9 mouse cellular contexts compared by ENCODE assay signal in the genomic region with DNA sequence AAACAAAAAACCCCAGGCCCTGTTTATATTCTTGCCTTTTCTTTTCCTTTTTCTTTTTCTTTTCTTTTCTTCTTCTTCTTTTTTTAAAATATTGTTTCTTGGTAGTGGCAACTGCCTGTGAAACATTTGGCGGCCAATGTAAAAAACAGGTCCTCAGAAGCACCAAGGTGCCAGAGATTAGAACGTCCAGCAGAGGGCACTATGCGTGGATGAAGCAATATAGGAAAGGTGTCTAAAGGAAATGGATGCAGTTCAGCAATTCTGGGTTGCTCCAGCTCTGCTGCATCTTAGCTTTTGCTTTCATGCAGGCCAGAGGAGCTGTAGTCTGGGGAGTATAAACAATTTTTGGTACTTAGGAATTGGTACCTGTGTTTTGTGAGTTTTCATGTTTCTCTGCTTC. TPM values are rescaled to one million over a fixed set of nuclear protein-coding genes. Genes with fewer than 3 reads are reported as not detected.
DNase-seq lines count a peak whose midpoint lies in the region; ATAC-seq and TF ChIP-seq lines count a peak whose summit lies in the region.
"Had no signal": no experiment of that assay in that cellular context is flagged by ENCODE, and none has a peak within 500 bp of the region (broad histone marks: within the 10 kb centered on the region; RNA-seq: fewer than 3 reads in every experiment).

No protein-coding gene starts in this region.

- peak; percentile 33; the same call in 1 of the 2 replicates for TF ChIP-seq CTCF in cerebellum, adult 2 months (IDR thresholded peaks at IDR 0.05; ENCODE audit: borderline replicate concordance, insufficient read depth, low read depth, low read length)

- no peaks in the 10 kb centered on the region for H3K9me3 ChIP-seq in neural tube, embryonic 15.5 days (replicated peaks)

- ATAC-seq in cerebellum, adult (ENCODE audit: insufficient number of reproducible peaks, low FRiP score, low TSS enrichment): no peak
- ATAC-seq in neural tube, embryonic 15.5 days (ENCODE audit: low FRiP score): no peak

- H3K27me3 ChIP-seq in cerebellum, adult 2 months (ENCODE audit: control insufficient read depth, insufficient read depth, low read length): no peaks in the 10 kb centered on the region
- H3K27me3 ChIP-seq in neural tube, embryonic 15.5 days (replicated peaks): no peaks in the 10 kb centered on the region
- no peaks in the 10 kb centered on the region for H3K27me3 ChIP-seq in splenic B cell, adult 2 months (ENCODE audit: control insufficient read depth, insufficient read depth, low read length, poor library complexity, severe bottlenecking)

- H3K27ac ChIP-seq in cerebellum, adult 2 months (ENCODE audit: insufficient read depth, low read length): no peak overlapping the region
- H3K27ac ChIP-seq in neural tube, embryonic 15.5 days (replicated peaks): no peak overlapping the region

- H3K4me1 ChIP-seq in cerebellum, adult 2 months (ENCODE audit: control insufficient read depth, insufficient read depth, low read length): no peaks in the 10 kb centered on the region
- no peaks in the 10 kb centered on the region for H3K4me1 ChIP-seq in neural tube, embryonic 15.5 days

- DNase-seq in cerebellum, adult 2 months: peak; percentile 30 to 37
- peak; percentile 19 for DNase-seq in neural tube, embryonic 10.5 days (ENCODE audit: extremely low spot score, low spot score)
- peak; percentile 73 to 76 for DNase-seq in cerebellum, postnatal 10 days
- DNase-seq in induced T-regulatory cell, adult 2 months (ENCODE audit: low read depth): peak; percentile 69
- DNase-seq in lung, postnatal 10 days: peak; percentile 34
- DNase-seq in splenic B cell, adult 2 months (ENCODE audit: low read depth, low spot score): peak; percentile 69

- no peak overlapping the region for H3K9ac ChIP-seq in neural tube, embryonic 15.5 days (replicated peaks)

- H3K4me3 ChIP-seq in cerebellum, adult 2 months (replicated peaks; ENCODE audit: insufficient read depth, low read depth, low read length): no peak overlapping the region
- H3K4me3 ChIP-seq in neural tube, embryonic 15.5 days (replicated peaks): no peak overlapping the region

- H3K4me2 ChIP-seq in neural tube, embryonic 15.5 days: no peak overlapping the region

- no peak for TF ChIP-seq POLR2A in cerebellum, adult 2 months (IDR thresholded peaks at IDR 0.05; ENCODE audit: borderline replicate concordance, insufficient read depth, low read length)

- no peaks in the 10 kb centered on the region for H3K36me3 ChIP-seq in neural tube, embryonic 15.5 days
- H3K36me3 ChIP-seq in splenic B cell, adult 2 months (ENCODE audit: control insufficient read depth, insufficient read depth, low read length, poor library complexity, severe bottlenecking): no peaks in the 10 kb centered on the region

- 13% methylated on average over 3 of the region's 3 CpGs for WGBS in cerebellum, adult 2 months
- 21% methylated on average over 3 of the region's 3 CpGs for WGBS in neural tube, embryonic 15.5 days

RNA-seq across cellular contexts. Expression of a gene that starts 9.2 kb away (rescaled TPM):
- polyA plus RNA-seq in cerebellum, adult 2 months (2012; rRNA removed): 0.03 TPM in 1 of 2 replicates, not detected in the other
- polyA plus RNA-seq in neural tube, embryonic 15.5 days (2015; fragmentation: Nextera tagmentation; extraction: Ambion mirVana): 0.09 TPM in 1 of 2 replicates, not detected in the other
- polyA plus RNA-seq: heart, embryonic 14.5 days had no signal

RNA-seq across cellular contexts. Expression of a gene that starts 11.4 kb away (rescaled TPM):
- polyA plus RNA-seq in cerebellum, adult 2 months (2012; rRNA removed): 9.4 and 9.5 TPM in 2 replicates
- 19.9 and 20.7 TPM in 2 replicates for polyA plus RNA-seq in neural tube, embryonic 15.5 days (2015; fragmentation: Nextera tagmentation; extraction: Ambion mirVana)

Comparison
In these comparisons a context has a peak if more than half of its experiments do, and no peak if none do; other contexts are left out.
1. DNase-seq: peak in every context shown above with its lines; median percentile 74 in cerebellum, postnatal 10 days; 69 in induced T-regulatory cell, adult 2 months; 69 in splenic B cell, adult 2 months; 34 in lung, postnatal 10 days; 34 in cerebellum, adult 2 months; 19 in neural tube, embryonic 10.5 days.